Mouse (Mus musculus) neural tube, embryonic 14.5 days (tissue): Measurements from ENCODE around the gene Ncor2. TPM values are rescaled to one million over a fixed set of nuclear protein-coding genes. Genes with fewer than 3 reads are reported as not detected.

ENCODE experiments used
- ATAC-seq: fragments of 200-750 bp; cut with Nextera tagmentation; 2 replicates; pipeline ENCODE4 v1.8.0; 2017; ENCODE audit warnings: low read depth, mild to moderate bottlenecking, moderate TSS enrichment, moderate library complexity
- H3K27ac ChIP-seq: fragments of 300-500 bp; sonication (generic); 2 replicates; pipeline ENCODE4 v1.5.1; 2014; ENCODE audit warnings: low read depth, mild to moderate bottlenecking, control low read depth, low read length, moderate library complexity, mixed read lengths
- H3K27me3 ChIP-seq: fragments of 300-500 bp; sonication (generic); 2 replicates; pipeline ENCODE4 v1.6.1; 2014; ENCODE audit warnings: low read length; ENCODE audit not compliant: control insufficient read depth, insufficient read depth
- H3K36me3 ChIP-seq: fragments of 300-500 bp; sonication (generic); 2 replicates; pipeline ENCODE4 v1.6.1; 2014; ENCODE audit warnings: low read length, mixed read lengths; ENCODE audit not compliant: control insufficient read depth, insufficient read depth
- H3K4me1 ChIP-seq: fragments of 300-500 bp; sonication (generic); 2 replicates; pipeline ENCODE4 v1.6.1; 2014; ENCODE audit warnings: low read length; ENCODE audit not compliant: control insufficient read depth, insufficient read depth
- H3K4me2 ChIP-seq: fragments of 300-500 bp; sonication (generic); 2 replicates; pipeline ENCODE4 v1.6.1; 2014; ENCODE audit warnings: mild to moderate bottlenecking, low read depth, low read length, control low read depth
- H3K4me3 ChIP-seq: fragments of 300-500 bp; sonication (generic); 2 replicates; pipeline ENCODE4 v1.5.1; 2014; ENCODE audit warnings: low read depth, low read length, control low read depth, mixed read lengths
- H3K9ac ChIP-seq: fragments of 300-500 bp; sonication (generic); replicated peaks from 2 replicates; pipeline ENCODE4 v1.6.1; 2014; ENCODE audit warnings: low read depth, mild to moderate bottlenecking, control low read depth, low read length, mixed read lengths
- H3K9me3 ChIP-seq: fragments of 300-500 bp; sonication (generic); 2 replicates; pipeline ENCODE4 v1.6.1; 2016; ENCODE audit warnings: low read length; ENCODE audit not compliant: control insufficient read depth
- WGBS: fragments of 180-500 bp; shearing (Covaris S2); extraction: QIAGEN DNeasy Blood & Tissue Kit; methylation state at CpG from one replicate; pipeline ENCODE4 v1.1.7; 2014; 5-methylcytosine and 5-hydroxymethylcytosine counted together
- polyA plus RNA-seq: library from polyadenylated mRNA; unstranded; fragments of >200 nt; fragmentation: Nextera tagmentation; extraction: Ambion mirVana; gene quantifications from 2 replicates; pipeline ENCODE4 v1.2.1, GENCODE M21; 2014

Gene Ncor2
- 29.1 and 32.8 TPM in 2 replicates for polyA plus RNA-seq

- peaks cover 42% of the 10 kb centered on the region for H3K4me1 ChIP-seq
- peak within 1 kb of the TSS; percentile 96 for H3K27ac ChIP-seq
- ATAC-seq, result peak; percentile 76
- H3K9ac ChIP-seq, result peak within 1 kb of the TSS; percentile 90
- H3K27me3 ChIP-seq, result no peaks in the 10 kb centered on the region
- peak within 1 kb of the TSS; percentile 95 for H3K4me2 ChIP-seq
- under 1% methylated on average over 77 of the region's 87 CpGs for WGBS
- H3K4me3 ChIP-seq, result peak within 1 kb of the TSS; percentile 87
- no peaks in the 10 kb centered on the region for H3K36me3 ChIP-seq
- H3K9me3 ChIP-seq, result no peaks in the 10 kb centered on the region
Observed at GRCm38 (mm10) chr5:125179007-125179734, at the start of gene Ncor2. Ncor2 (minus strand) TSS chr5:125179219.

GRCm38 (mm10) chr5:125227699-125228098, 48.7 kb upstream of the Ncor2 start:
- H3K9me3 ChIP-seq, result no peaks in the 10 kb centered on the region
- no peak overlapping the region for H3K4me3 ChIP-seq
- no peak overlapping the region for H3K27ac ChIP-seq
- H3K4me1 ChIP-seq, result peaks cover 13% of the 10 kb centered on the region; the same call in 1 of the 2 replicates
- H3K4me2 ChIP-seq, result no peak overlapping the region
- no peaks in the 10 kb centered on the region for H3K27me3 ChIP-seq
- no peaks in the 10 kb centered on the region for H3K36me3 ChIP-seq
- 93% methylated on average over 4 of the region's 4 CpGs for WGBS
- no peak overlapping the region for H3K9ac ChIP-seq
- ATAC-seq, result no peak

DNA sequence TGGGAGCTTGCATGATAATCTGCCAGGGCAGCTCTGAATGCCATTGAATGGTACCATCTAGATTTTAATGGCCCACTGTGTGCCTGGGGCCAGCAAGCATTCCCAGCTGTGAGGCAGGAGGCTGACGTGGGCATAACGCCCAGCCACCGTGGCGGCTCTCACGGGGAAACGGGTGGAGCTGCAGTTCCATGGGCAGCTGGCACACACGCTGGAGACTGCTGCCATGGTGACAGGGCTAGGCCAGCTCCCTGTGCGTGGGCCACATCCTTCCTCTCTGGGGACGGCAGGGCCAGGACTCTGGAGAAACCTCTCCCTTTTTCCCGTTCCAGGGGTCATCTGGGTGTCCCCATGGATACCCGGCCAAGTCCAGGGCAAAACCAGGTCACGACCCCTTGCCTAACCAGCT, 47.2 kb upstream of the Ncor2 start:
- H3K4me1 ChIP-seq, result peaks cover 24% of the 10 kb centered on the region; the same call in 1 of the 2 replicates
- H3K9me3 ChIP-seq, result no peaks in the 10 kb centered on the region
- H3K27ac ChIP-seq, result peak overlapping the region; percentile 69
- H3K9ac ChIP-seq, result no peak overlapping the region
- H3K4me3 ChIP-seq, result no peak overlapping the region
- H3K27me3 ChIP-seq, result no peaks in the 10 kb centered on the region
- no peak overlapping the region for H3K4me2 ChIP-seq
- H3K36me3 ChIP-seq, result no peaks in the 10 kb centered on the region
- 15% methylated on average over 12 of the region's 12 CpGs for WGBS
- peak; percentile 68 for ATAC-seq

GRCm38 (mm10) chr5:125224925-125225324, 45.9 kb upstream of the Ncor2 start:
- WGBS, result 24% methylated on average over 3 of the region's 3 CpGs
- no peak overlapping the region for H3K27ac ChIP-seq
- no peaks in the 10 kb centered on the region for H3K9me3 ChIP-seq
- H3K4me1 ChIP-seq, result peaks cover 24% of the 10 kb centered on the region; the same call in 1 of the 2 replicates
- no peak overlapping the region for H3K4me2 ChIP-seq
- no peak overlapping the region for H3K9ac ChIP-seq
- no peak for ATAC-seq
- H3K27me3 ChIP-seq, result no peaks in the 10 kb centered on the region
- H3K36me3 ChIP-seq, result no peaks in the 10 kb centered on the region
- H3K4me3 ChIP-seq, result no peak overlapping the region

DNA sequence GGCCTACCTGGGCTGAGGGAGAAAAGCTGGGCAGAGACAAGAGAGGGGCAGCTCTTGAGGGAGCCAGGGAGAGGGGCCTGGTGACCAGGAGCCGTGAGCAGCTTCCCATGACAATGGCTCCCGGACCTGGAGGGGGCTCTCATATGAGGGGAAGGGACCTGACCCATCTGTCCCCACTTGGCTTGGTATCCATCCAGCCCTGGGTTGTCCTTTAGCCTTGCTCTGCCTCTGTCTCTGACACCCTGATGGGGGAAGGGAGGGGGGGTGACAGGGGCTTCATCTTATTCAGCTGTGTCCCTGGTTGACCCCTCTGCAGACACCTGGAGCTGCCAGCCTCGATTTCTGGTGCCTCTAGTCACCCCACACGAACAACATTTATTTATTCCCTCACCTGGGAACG, 44.9 kb upstream of the Ncor2 start:
- ATAC-seq, result no peak

DNA sequence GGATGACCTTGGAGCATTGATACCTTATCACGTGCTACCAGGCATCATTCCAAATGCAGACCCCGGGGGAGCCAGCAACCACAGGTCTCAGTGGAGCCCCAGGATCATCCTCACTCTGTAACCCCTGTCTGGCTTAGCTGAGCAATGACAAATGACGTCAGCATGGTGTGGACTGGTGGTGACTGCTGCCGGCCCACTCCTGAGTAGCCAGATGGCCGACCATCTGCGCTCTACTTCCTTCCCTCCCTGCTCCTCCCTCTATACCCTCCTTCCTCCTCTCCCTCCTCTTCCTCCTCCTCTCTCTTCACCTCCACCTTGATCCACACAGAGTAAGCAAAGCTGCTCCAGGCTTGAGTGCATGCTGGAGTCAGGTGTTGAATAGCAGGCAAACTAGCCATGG, 43.7 kb upstream of the Ncor2 start:
- H3K27me3 ChIP-seq, result no peaks in the 10 kb centered on the region
- no peak overlapping the region for H3K4me2 ChIP-seq
- no peaks in the 10 kb centered on the region for H3K9me3 ChIP-seq
- ATAC-seq, result no peak
- peaks cover 31% of the 10 kb centered on the region for H3K4me1 ChIP-seq
- 52% methylated on average over 6 of the region's 6 CpGs for WGBS
- no peak overlapping the region for H3K4me3 ChIP-seq
- H3K36me3 ChIP-seq, result no peaks in the 10 kb centered on the region
- H3K9ac ChIP-seq, result no peak overlapping the region
- H3K27ac ChIP-seq, result peak overlapping the region; percentile 34; the same call in 1 of the 2 replicates

More for the DNA sequence above, 44.9 kb upstream of the Ncor2 start:
- Histone ChIP-seq H3K36me3 (no peaks in the 10 kb centered on the region), H3K9ac (no peak overlapping the region), H3K27me3 (no peaks in the 10 kb centered on the region), H3K4me3 (no peak overlapping the region), H3K4me1 (peaks cover 24% of the 10 kb centered on the region; the same call in 1 of the 2 replicates), H3K4me2 (no peak overlapping the region), H3K9me3 (no peaks in the 10 kb centered on the region), H3K27ac (no peak overlapping the region)
- 41% methylated on average over 5 of the region's 5 CpGs for WGBS

GRCm38 (mm10) chr5:125221868-125222267, 42.8 kb upstream of the Ncor2 start:
- WGBS, result 60% methylated on average over 3 of the region's 3 CpGs
- Histone ChIP-seq H3K9me3 (no peaks in the 10 kb centered on the region), H3K4me3 (no peak overlapping the region), H3K27me3 (no peaks in the 10 kb centered on the region), H3K27ac (peak overlapping the region; percentile 55), H3K4me2 (no peak overlapping the region), H3K4me1 (peaks cover 32% of the 10 kb centered on the region), H3K9ac (no peak overlapping the region), H3K36me3 (no peaks in the 10 kb centered on the region)
- peak; percentile 38; the same call in 1 of the 2 replicates for ATAC-seq

- H3K9me3 ChIP-seq, result no peaks in the 10 kb centered on the region
- H3K4me2 ChIP-seq, result no peak overlapping the region
- peaks cover 30% of the 10 kb centered on the region for H3K4me1 ChIP-seq
- no peaks in the 10 kb centered on the region for H3K36me3 ChIP-seq
- WGBS, result 23% methylated on average over 9 of the region's 9 CpGs
- H3K9ac ChIP-seq, result no peak overlapping the region
- ATAC-seq, result peak; percentile 74; the same call in 1 of the 2 replicates
- no peak overlapping the region for H3K4me3 ChIP-seq
- peak overlapping the region; percentile 72 for H3K27ac ChIP-seq
- H3K27me3 ChIP-seq, result no peaks in the 10 kb centered on the region
Observed at GRCm38 (mm10) chr5:125217426-125218170, 38.6 kb upstream of the Ncor2 start.

GRCm38 (mm10) chr5:125215930-125216459, 37.0 kb upstream of the Ncor2 start:
- H3K27me3 ChIP-seq, result no peaks in the 10 kb centered on the region
- no peak overlapping the region for H3K9ac ChIP-seq
- 3% methylated on average over 23 of the region's 24 CpGs for WGBS
- H3K4me2 ChIP-seq, result peak overlapping the region; percentile 32
- H3K4me3 ChIP-seq, result no peak overlapping the region
- no peaks in the 10 kb centered on the region for H3K36me3 ChIP-seq
- no peaks in the 10 kb centered on the region for H3K9me3 ChIP-seq
- ATAC-seq, result peak; percentile 83
- H3K27ac ChIP-seq, result peak overlapping the region; percentile 66
- peaks cover 20% of the 10 kb centered on the region for H3K4me1 ChIP-seq
